Mouse (Mus musculus) midbrain, embryonic 10.5 days (tissue): Measurements from ENCODE around the gene Ube4a. TPM values are rescaled to one million over a fixed set of nuclear protein-coding genes. Genes with fewer than 3 reads are reported as not detected.

ENCODE experiments used
- DNase-seq: peaks from one replicate; pipeline ENCODE4 v3.0.0-alpha.2; 2017; ENCODE audit warnings: low spot score
- H3K27ac ChIP-seq: fragments of 300-500 bp; sonication (generic); replicated peaks from 2 replicates; pipeline ENCODE4 v1.5.1; 2016; ENCODE audit warnings: mild to moderate bottlenecking
- H3K27me3 ChIP-seq: fragments of 300-500 bp; sonication (generic); 2 replicates; pipeline ENCODE4 v1.6.1; 2016; ENCODE audit warnings: low read depth, mild to moderate bottlenecking; ENCODE audit not compliant: poor library complexity, severe bottlenecking
- H3K36me3 ChIP-seq: fragments of 300-500 bp; sonication (generic); 2 replicates; pipeline ENCODE4 v1.6.1; 2016; ENCODE audit warnings: mild to moderate bottlenecking, moderate library complexity
- H3K4me1 ChIP-seq: fragments of 300-500 bp; sonication (generic); 2 replicates; pipeline ENCODE4 v1.6.1; 2016
- H3K4me3 ChIP-seq: fragments of 300-500 bp; sonication (generic); 2 replicates; pipeline ENCODE4 v1.5.1; 2016; ENCODE audit warnings: mild to moderate bottlenecking, moderate library complexity
- H3K9me3 ChIP-seq: fragments of 300-500 bp; sonication (generic); replicated peaks from 2 replicates; pipeline ENCODE4 v1.6.1; 2016; ENCODE audit warnings: mild to moderate bottlenecking
- WGBS: fragments of 180-500 bp; shearing (Covaris S2); methylation state at CpG from one replicate; pipeline ENCODE4 v1.1.7; 2016; 5-methylcytosine and 5-hydroxymethylcytosine counted together
- polyA plus RNA-seq: library from polyadenylated mRNA; unstranded; fragments of >200 nt; fragmentation: Nextera tagmentation; extraction: Ambion mirVana; gene quantifications from 2 replicates; pipeline ENCODE4 v1.2.1, GENCODE M21; 2016

Ube4a gene
- polyA plus RNA-seq, 1 experiment from 2014 or later = 24.2 TPM

- no peaks in the 10 kb centered on the region for H3K27me3 ChIP-seq
- 63% methylated on average over 2 of the region's 2 CpGs for WGBS
- no peak for DNase-seq
Observed at GRCm38 (mm10) chr9:44890122-44890521, 75.3 kb downstream of the Ube4a start.

GRCm38 (mm10) chr9:44888114-44888624 is 77.2 kb downstream of the Ube4a start:
- H3K9me3 ChIP-seq = no peaks in the 10 kb centered on the region
- H3K4me3 ChIP-seq = no peak overlapping the region
- WGBS = 88% methylated on average over 7 of the region's 7 CpGs
- H3K4me1 ChIP-seq = peaks cover 4% of the 10 kb centered on the region
- H3K27ac ChIP-seq = no peak overlapping the region
- H3K36me3 ChIP-seq = no peaks in the 10 kb centered on the region
- no peaks in the 10 kb centered on the region for H3K27me3 ChIP-seq
- DNase-seq = no peak

More at GRCm38 (mm10) chr9:44890122-44890521, 75.3 kb downstream of the Ube4a start:
- no peaks in the 10 kb centered on the region for H3K36me3 ChIP-seq
- no peaks in the 10 kb centered on the region for H3K4me1 ChIP-seq
- no peak overlapping the region for H3K4me3 ChIP-seq
- H3K9me3 ChIP-seq = no peaks in the 10 kb centered on the region
- no peak overlapping the region for H3K27ac ChIP-seq

- WGBS = under 1% methylated on average over 21 of the region's 21 CpGs
- no peak for DNase-seq
- H3K4me3 ChIP-seq = peak overlapping the region; percentile 99
- H3K36me3 ChIP-seq = peaks cover 7% of the 10 kb centered on the region; the same call in 1 of the 2 replicates
- peaks cover 30% of the 10 kb centered on the region for H3K4me1 ChIP-seq
- H3K27me3 ChIP-seq = no peaks in the 10 kb centered on the region
- H3K27ac ChIP-seq = peak overlapping the region; percentile 99
- H3K9me3 ChIP-seq = no peaks in the 10 kb centered on the region
Observed at GRCm38 (mm10) chr9:44882981-44883569, 82.3 kb downstream of the Ube4a start.

GRCm38 (mm10) chr9:44882436-44882980 is 82.9 kb downstream of the Ube4a start:
- WGBS = under 1% methylated on average over 27 of the region's 27 CpGs
- H3K9me3 ChIP-seq = no peaks in the 10 kb centered on the region
- DNase-seq = peak; percentile 79
- H3K4me3 ChIP-seq = peak overlapping the region; percentile 99
- H3K36me3 ChIP-seq = peaks cover 13% of the 10 kb centered on the region
- H3K4me1 ChIP-seq = peaks cover 35% of the 10 kb centered on the region
- H3K27ac ChIP-seq = peak overlapping the region; percentile 99
- H3K27me3 ChIP-seq = no peaks in the 10 kb centered on the region

- peaks cover 18% of the 10 kb centered on the region for H3K36me3 ChIP-seq
- peak overlapping the region; percentile 99 for H3K27ac ChIP-seq
- DNase-seq = peak; percentile 91
- H3K9me3 ChIP-seq = no peaks in the 10 kb centered on the region
- peak overlapping the region; percentile 99 for H3K4me3 ChIP-seq
- WGBS = under 1% methylated on average over 29 of the region's 29 CpGs
- peaks cover 40% of the 10 kb centered on the region for H3K4me1 ChIP-seq
- H3K27me3 ChIP-seq = no peaks in the 10 kb centered on the region
Observed at GRCm38 (mm10) chr9:44881941-44882435, 83.4 kb downstream of the Ube4a start.

- peak; percentile 98 for DNase-seq
- Histone ChIP-seq H3K4me1 (peaks cover 44% of the 10 kb centered on the region), H3K4me3 (peak within 1 kb of the TSS; percentile 99), H3K36me3 (peaks cover 21% of the 10 kb centered on the region), H3K27me3 (no peaks in the 10 kb centered on the region), H3K27ac (peak within 1 kb of the TSS; percentile 99), H3K9me3 (no peaks in the 10 kb centered on the region)
- WGBS = under 1% methylated on average over 53 of the region's 71 CpGs
Observed at GRCm38 (mm10) chr9:44881221-44881871, 84.1 kb downstream of the Ube4a start, which contains the start of gene Kmt2a. TSS of gene Kmt2a (minus strand) at chr9:44881296.

GRCm38 (mm10) chr9:44880309-44881081 is 84.9 kb downstream of the Ube4a start:
- under 1% methylated on average over 42 of the region's 44 CpGs for WGBS
- peak; percentile 43 for DNase-seq
- H3K27me3 ChIP-seq = no peaks in the 10 kb centered on the region
- H3K9me3 ChIP-seq = no peaks in the 10 kb centered on the region
- H3K36me3 ChIP-seq = peaks cover 22% of the 10 kb centered on the region
- peak overlapping the region; percentile 99 for H3K27ac ChIP-seq
- H3K4me3 ChIP-seq = peak overlapping the region; percentile 99
- peaks cover 52% of the 10 kb centered on the region for H3K4me1 ChIP-seq

- peak overlapping the region; percentile 99 for H3K4me3 ChIP-seq
- no peaks in the 10 kb centered on the region for H3K9me3 ChIP-seq
- peak; percentile 21 for DNase-seq
- no peaks in the 10 kb centered on the region for H3K27me3 ChIP-seq
- H3K36me3 ChIP-seq = peaks cover 22% of the 10 kb centered on the region
- WGBS = 2% methylated on average over 13 of the region's 13 CpGs
- H3K27ac ChIP-seq = peak overlapping the region; percentile 99
- peaks cover 56% of the 10 kb centered on the region for H3K4me1 ChIP-seq
Observed at GRCm38 (mm10) chr9:44879694-44880271, 85.6 kb downstream of the Ube4a start.

GRCm38 (mm10) chr9:44878776-44879500 is 86.5 kb downstream of the Ube4a start:
- Histone ChIP-seq H3K9me3 (no peaks in the 10 kb centered on the region), H3K27ac (peak overlapping the region; percentile 99), H3K36me3 (peaks cover 22% of the 10 kb centered on the region), H3K27me3 (no peaks in the 10 kb centered on the region), H3K4me3 (peak overlapping the region; percentile 99), H3K4me1 (peaks cover 61% of the 10 kb centered on the region)
- DNase-seq = no peak
- WGBS = 39% methylated on average over 9 of the region's 9 CpGs

- 95% methylated on average over 7 of the region's 7 CpGs for WGBS
- no peaks in the 10 kb centered on the region for H3K9me3 ChIP-seq
- DNase-seq = no peak
- H3K27ac ChIP-seq = no peak overlapping the region
- peaks cover 57% of the 10 kb centered on the region for H3K4me1 ChIP-seq
- H3K4me3 ChIP-seq = no peak overlapping the region
- H3K27me3 ChIP-seq = no peaks in the 10 kb centered on the region
- peaks cover 23% of the 10 kb centered on the region for H3K36me3 ChIP-seq
Observed at GRCm38 (mm10) chr9:44877686-44878085, 87.7 kb downstream of the Ube4a start.

- Histone ChIP-seq H3K36me3 (peaks cover 44% of the 10 kb centered on the region), H3K9me3 (no peaks in the 10 kb centered on the region), H3K27me3 (no peaks in the 10 kb centered on the region), H3K27ac (no peak overlapping the region), H3K4me3 (no peak overlapping the region), H3K4me1 (peaks cover 57% of the 10 kb centered on the region)
- no peak for DNase-seq
- WGBS = 59% methylated on average over 7 of the region's 7 CpGs
Observed at GRCm38 (mm10) chr9:44875476-44875875, 89.9 kb downstream of the Ube4a start.
